Mouse (Mus musculus) MEL (cell line): ENCODE data around the gene Ak5.

Source experiments
- CHD2 ChIP-seq: IDR thresholded peaks from 2 replicates; pipeline ENCODE4 v1.6.1; 2011; ENCODE audit warnings: low read length, improper control_type of control experiment
- CTCF ChIP-seq, 3 experiments: IDR thresholded peaks in 2 of 3; conservative IDR thresholded peaks in 1 of 3; 2 replicates each; pipeline ENCODE4 v1.5.1; 2011 to 2012; ENCODE audit warnings: low read length in 3 of 3, low read depth in 2 of 3, mild to moderate bottlenecking in 2 of 3, improper control_type of control experiment in 1 of 3, inconsistent platforms in 1 of 3, mixed read lengths in 1 of 3, moderate library complexity in 1 of 3; ENCODE audit not compliant: control insufficient read depth in 1 of 3, insufficient read depth in 1 of 3, poor library complexity in 1 of 3, severe bottlenecking in 1 of 3
- ELF1 ChIP-seq: IDR thresholded peaks from 2 replicates; pipeline ENCODE4 v1.6.1; 2014; ENCODE audit warnings: low read depth, mild to moderate bottlenecking, inconsistent platforms, low read length, improper control_type of control experiment, moderate library complexity
- EP300 ChIP-seq, 2 experiments: IDR thresholded peaks; 2 replicates each; pipeline ENCODE4 v1.6.1; 2011; ENCODE audit warnings: improper control_type of control experiment in 2 of 2, low read length in 2 of 2, low read depth in 1 of 2, mild to moderate bottlenecking in 1 of 2
- ETS1 ChIP-seq: IDR thresholded peaks from 2 replicates; pipeline ENCODE4 v1.6.1; 2012; ENCODE audit warnings: low read depth, mild to moderate bottlenecking, inconsistent platforms, low read length, improper control_type of control experiment, moderate library complexity
- GATA1 ChIP-seq: IDR thresholded peaks from 2 replicates; pipeline ENCODE4 v1.6.1; 2011; ENCODE audit warnings: low read depth, low read length, improper control_type of control experiment
- MAX ChIP-seq: IDR thresholded peaks from 2 replicates; pipeline ENCODE4 v1.6.1; 2011; ENCODE audit warnings: low read length, improper control_type of control experiment
- MAZ ChIP-seq: IDR thresholded peaks from 2 replicates; pipeline ENCODE4 v1.6.1; 2012; ENCODE audit warnings: low read depth, mild to moderate bottlenecking, inconsistent platforms, low read length, improper control_type of control experiment
- NELFE ChIP-seq: IDR thresholded peaks from 2 replicates; pipeline ENCODE4 v1.6.1; 2011; ENCODE audit warnings: low read depth, low read length, improper control_type of control experiment
- POLR2A ChIP-seq, 2 experiments: IDR thresholded peaks; 2 replicates each; pipeline ENCODE4 v1.6.1; 2011 to 2012; ENCODE audit warnings: low read length in 2 of 2, mild to moderate bottlenecking in 2 of 2, control low read depth in 1 of 2, improper control_type of control experiment in 1 of 2, low read depth in 1 of 2, moderate library complexity in 1 of 2; ENCODE audit not compliant: control insufficient read depth in 1 of 2, insufficient read depth in 1 of 2, poor library complexity in 1 of 2
- RAD21 ChIP-seq: IDR thresholded peaks from 2 replicates; pipeline ENCODE4 v1.6.1; 2011; ENCODE audit warnings: mild to moderate bottlenecking, low read depth, low read length, improper control_type of control experiment
- ZKSCAN1 ChIP-seq: IDR thresholded peaks from 2 replicates; pipeline ENCODE4 v1.6.1; 2012; ENCODE audit warnings: low read depth, mild to moderate bottlenecking, inconsistent platforms, low read length, improper control_type of control experiment, moderate library complexity
- ZMIZ1 ChIP-seq: IDR thresholded peaks from 2 replicates; pipeline ENCODE4 v1.6.1; 2012; ENCODE audit warnings: low read depth, mild to moderate bottlenecking, inconsistent platforms, low read length, improper control_type of control experiment, moderate library complexity

DNA sequence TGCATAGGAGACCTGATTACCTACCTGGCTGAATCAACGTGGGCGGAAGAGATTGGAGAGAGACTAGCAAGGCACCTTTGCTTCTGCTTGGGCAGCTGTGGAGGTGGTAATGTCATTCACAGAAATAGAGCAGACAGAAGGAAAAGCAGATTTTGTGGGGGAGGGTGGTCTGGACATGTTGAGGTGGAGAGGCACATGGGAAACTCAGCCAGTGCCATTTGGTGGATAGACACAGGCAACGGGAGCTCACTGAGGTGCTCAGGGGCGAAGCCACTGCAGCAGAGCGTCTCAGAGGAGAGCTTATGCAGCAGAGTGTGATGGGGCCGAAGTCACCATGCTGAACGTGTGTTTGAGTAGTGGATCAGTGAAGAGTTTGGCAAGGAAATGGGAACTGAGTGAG lies 147.1 kb downstream of the Ak5 start:
- TF ChIP-seq ZKSCAN1 (no peak), CHD2 (no peak), CTCF (IDR thresholded peaks at IDR 0.05 in 2 of 3, conservative IDR thresholded peaks at IDR 0.05 in 1 of 3; ENCODE audit: control insufficient read depth in 1 of 3, insufficient read depth in 1 of 3, low read depth in 2 of 3, low read length in 3 of 3, poor library complexity in 1 of 3, severe bottlenecking in 1 of 3) (no peak), ZMIZ1 (no peak), POLR2A (IDR thresholded peaks at IDR 0.05; ENCODE audit: control insufficient read depth in 1 of 2, insufficient read depth in 1 of 2, low read depth in 1 of 2, low read length in 2 of 2, poor library complexity in 1 of 2) (no peak), ETS1 (no peak), GATA1 (no peak), NELFE (no peak), MAZ (no peak), RAD21 (no peak), ELF1 (no peak), EP300 (IDR thresholded peaks at IDR 0.05; ENCODE audit: low read depth in 1 of 2, low read length in 2 of 2) (no peak), MAX (no peak)
